Mouse (Mus musculus) C2C12 (cell line): ENCODE results near the gene Itih4.

Experiments used
- CTCF ChIP-seq: IDR thresholded peaks from one replicate; pipeline ENCODE4 v1.5.1; 2011; ENCODE audit not compliant: control insufficient read depth, insufficient read depth, insufficient read length
- MAX ChIP-seq: IDR thresholded peaks from one replicate; pipeline ENCODE4 v1.6.1; 2011; ENCODE audit warnings: mild to moderate bottlenecking, control low read depth
- MYOD1 ChIP-seq: IDR thresholded peaks from one replicate; pipeline ENCODE4 v1.6.1; 2011; ENCODE audit warnings: low read depth; ENCODE audit not compliant: control insufficient read depth, insufficient read length

- no peak for TF ChIP-seq MAX
- no peak for TF ChIP-seq MYOD1
- no peak for TF ChIP-seq CTCF
Measured at GRCm38 (mm10) chr14:30880251-30880650, 6.0 kb upstream of the Itih4 start.
